Mouse (Mus musculus) c-Kit-negative CD71-positive TER-119-positive erythroid progenitor cells, embryonic 14.5 days (primary cell): Measurements from ENCODE around the gene Pcnx2.

Source experiments
- DNase-seq: peaks from one replicate; pipeline ENCODE4 v3.0.0-alpha.2; 2013; ENCODE audit warnings: low read depth, low spot score

The Pcnx2 gene

DNA sequence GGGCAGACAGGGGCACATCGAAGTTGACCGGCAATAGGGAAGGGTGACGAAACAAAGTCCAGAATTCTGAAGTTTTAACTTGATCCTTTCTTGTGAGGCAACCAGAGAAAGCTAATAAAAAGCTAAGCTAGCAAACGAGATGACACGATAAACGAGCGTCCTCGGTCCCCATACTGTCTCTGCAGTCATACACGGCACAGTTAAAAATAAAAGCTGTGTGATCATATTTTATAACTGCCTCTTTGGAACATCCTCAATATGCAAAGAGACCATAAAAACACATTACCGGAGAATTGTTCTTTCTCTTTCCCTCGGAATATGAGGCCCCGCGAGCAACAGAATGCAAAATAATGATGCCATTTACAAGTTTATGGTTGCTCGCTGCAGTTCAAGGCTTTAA is 76.1 kb downstream of the Pcnx2 start:
- no peak for DNase-seq

DNA sequence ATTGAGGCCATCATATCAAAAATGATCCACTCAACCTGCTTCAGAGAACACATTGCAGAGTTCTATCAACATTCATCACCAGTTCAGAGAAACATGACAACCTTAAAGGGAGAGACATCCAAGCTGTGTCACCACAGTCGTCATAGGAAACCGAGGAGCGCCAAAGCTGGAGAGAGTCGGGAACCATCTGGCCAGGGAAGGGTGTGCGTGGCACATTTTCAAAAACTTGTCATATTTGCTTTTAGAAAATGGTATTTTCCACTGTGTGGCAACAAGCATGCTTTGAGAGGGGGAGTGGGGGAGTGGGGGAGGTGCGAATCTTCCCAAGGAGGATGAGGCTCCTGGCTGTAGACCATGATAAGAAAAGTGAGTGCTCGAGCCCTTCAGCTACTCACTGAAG is 78.3 kb downstream of the Pcnx2 start:
- no peak for DNase-seq

DNA sequence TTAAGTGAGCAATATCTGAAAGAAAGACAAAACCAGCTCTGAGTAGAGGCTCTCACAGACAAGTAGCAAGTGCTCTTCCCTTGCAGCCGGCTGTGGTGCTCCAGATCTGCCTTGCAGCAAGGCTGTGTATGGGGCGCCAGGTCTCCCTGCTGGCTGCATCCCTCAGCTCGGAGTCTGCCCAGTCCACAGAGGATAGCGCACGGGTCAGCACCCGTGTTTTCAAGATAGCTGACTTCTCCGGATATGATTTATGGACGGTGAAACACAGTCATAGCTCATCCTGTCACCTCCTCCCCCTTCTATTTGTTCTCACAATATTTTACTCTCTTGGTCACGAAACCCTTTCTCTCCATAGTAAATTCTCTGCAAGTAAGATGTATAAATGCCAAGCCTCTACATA is 79.3 kb downstream of the Pcnx2 start:
- no peak for DNase-seq

DNA sequence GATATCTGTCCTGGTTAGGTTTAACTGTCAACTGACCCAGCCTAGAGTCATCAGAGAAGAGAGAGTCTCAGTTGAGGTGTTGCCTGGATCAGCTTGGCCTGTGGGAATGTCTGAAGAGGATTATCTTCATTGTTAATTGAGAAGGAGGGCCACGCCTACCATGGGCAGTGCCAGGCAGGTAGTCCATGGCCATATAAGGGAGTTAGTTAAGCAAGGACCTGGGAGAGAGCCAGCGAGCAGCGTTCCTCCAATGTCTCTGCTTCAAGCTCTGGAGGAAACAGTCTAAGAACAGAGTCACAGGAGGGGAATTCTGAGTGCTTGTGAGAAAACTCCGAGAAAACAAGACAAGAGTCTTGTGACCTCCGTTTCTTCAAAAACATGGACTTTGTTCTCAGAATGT is 81.4 kb downstream of the Pcnx2 start:
- no peak for DNase-seq

DNA sequence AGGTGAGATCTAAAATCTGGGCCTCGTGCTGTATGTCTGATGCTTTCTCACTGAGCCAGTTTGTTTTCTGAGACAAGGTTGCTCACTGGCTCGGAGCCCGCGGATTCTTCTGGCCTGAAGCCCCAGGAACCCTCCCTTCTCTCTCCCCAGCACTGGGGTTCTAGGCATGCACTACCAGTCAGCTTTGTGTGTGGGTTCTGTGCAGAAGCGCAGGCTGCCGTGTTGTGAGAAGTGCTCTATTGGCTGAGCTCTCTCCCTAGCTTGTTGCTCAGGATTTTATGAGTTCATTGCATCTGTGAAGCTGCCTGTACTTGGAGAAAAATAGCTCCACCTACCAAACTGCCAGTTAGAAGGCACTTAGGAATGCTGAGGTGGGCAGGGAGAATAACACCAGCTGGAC is 89.3 kb downstream of the Pcnx2 start:
- DNase-seq: no peak

DNA sequence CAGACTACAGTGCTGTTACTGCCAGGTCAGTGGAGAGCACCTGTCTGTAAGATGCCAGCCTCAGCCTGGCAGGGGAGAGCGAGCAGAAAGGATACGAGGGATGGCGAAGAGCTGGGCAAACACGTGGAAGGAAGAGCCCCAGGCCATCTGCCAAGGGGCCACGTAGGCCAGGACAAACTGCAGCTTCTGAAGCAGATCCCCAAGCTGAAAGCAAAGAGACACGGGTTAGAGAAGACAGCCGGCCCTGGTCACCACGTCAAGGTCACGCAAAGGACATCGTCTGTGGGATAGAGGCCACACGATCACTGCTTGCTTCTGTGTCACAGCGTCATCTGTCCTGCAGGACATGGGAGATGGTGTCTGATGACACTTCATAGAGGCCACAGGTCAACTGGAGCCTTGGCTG is 90.2 kb downstream of the Pcnx2 start:
- no peak for DNase-seq

DNA sequence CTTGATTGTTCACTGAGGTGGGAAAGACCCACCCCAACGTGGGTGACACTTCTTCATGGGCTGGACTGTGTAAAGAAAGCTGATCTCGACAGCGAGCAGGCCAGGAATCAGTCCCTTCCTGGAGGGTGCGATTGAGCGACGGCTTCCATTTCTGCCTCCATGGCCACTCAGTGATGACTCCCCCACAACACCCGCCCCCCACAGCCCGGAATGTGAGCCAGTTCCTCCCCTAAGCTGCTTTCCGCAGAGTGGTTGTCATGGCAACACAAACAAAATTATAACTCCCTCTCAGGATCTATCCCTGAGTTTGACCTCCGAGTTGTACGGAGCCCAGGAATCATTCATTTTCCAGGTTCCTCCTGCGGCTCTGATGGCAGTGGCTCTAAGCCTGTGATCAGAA is 91.7 kb downstream of the Pcnx2 start:
- DNase-seq: no peak

DNA sequence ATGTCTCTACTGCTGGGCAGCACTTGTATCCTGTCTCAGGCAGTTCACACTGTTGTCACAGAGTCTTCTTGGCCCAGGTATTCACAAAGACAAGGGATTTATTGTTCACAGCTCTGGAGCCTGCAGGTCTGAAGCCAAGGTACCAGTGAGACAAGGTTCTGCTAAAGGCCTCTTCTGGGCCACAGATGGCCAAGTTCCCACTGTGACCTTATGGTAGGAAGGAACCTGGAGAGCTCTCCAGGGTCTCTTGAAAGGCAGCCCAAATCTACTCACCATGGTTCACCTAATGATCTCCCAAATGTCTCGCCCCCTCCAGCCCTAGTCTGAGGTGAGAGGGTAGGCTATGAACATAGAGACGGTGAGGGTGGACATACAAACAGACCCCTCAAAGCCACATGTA is 101.1 kb downstream of the Pcnx2 start:
- DNase-seq: no peak

DNA sequence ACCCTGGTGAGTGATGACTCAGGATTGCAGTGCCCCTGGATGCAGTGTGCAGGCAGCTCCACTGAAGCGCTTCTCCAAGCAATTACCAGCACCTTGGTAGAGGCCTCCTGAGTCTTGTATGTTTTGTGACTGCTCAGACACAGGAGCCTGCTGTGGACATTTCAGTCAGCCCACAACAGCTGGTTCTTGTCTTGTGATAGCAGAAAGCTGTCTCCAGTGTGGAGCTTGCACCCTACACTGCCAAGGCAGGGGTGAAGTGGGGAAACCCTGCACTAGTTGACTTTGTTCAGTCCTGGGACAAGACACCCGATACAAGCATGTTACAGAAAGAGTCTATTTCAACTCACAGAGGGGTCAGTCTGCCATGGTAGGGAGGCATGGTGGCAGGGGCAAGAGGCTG is 102.8 kb downstream of the Pcnx2 start:
- no peak for DNase-seq

DNA sequence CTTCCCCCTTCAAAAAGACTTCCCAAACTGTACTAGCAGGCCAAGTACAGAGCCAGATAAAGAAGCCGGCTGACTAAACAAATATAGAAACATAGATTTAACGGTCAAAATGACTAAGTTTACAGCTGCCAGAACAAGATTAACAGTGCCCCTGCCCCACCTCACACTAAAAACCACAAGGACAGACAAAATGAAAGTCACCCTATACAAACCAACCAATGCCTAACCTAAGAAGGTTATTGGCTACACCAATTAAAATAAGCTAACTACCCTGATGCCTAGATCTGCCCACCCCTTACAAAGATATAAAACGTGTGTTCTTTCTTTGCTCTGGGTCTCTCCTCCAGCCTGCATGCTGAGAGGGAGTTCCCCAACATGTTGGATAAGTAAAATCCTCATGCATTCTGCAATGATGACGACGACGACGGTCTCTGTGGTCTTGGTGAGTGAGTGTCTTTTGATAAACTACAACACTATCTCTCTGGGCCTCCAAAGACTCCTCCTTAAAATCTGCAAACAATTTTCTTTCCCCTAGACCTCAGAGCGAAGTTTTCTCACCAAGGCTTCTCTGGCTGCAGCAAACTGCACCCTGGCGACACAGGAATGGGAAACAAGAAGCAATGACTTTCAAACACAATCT is 105.2 kb downstream of the Pcnx2 start:
- no peak for DNase-seq

DNA sequence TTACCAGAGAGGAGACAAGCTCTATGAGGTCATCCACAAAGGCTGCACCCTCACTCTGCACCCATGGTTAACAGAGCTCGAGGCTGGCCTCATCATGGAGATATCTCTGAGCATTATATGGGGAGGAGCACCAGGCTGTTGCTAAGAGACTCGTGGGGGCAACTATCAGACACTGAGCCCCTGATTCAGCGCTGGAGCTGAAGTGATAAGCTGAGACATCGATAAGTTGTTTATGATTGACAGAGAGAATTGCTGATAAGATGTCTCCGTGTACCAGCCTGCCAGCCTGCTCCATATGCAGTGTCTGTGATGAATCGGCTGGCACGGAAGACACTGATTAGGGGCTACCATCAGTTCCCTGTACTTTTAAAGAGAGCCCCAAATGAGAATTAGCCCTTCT is 111.2 kb downstream of the Pcnx2 start:
- DNase-seq: no peak

DNA sequence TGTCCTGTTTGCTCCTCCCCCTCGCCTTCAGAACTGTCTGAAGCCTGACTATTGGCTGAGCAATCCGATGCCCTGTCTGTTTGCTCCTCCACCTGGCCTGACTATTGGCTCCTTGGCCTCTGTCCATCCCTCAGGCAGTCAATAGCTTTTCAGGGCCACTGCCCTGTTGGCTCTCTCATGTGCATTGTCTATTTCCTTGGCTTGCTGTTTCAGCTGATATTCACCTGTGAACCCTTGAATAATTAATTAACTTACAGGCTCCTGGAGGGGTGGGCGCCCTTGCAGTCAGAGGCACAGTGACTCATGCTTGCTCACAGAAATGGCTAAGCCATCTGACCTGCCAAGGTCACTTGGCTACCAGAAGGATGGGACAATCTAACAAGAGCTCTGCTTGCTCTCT is 116.0 kb downstream of the Pcnx2 start:
- no peak for DNase-seq

DNA sequence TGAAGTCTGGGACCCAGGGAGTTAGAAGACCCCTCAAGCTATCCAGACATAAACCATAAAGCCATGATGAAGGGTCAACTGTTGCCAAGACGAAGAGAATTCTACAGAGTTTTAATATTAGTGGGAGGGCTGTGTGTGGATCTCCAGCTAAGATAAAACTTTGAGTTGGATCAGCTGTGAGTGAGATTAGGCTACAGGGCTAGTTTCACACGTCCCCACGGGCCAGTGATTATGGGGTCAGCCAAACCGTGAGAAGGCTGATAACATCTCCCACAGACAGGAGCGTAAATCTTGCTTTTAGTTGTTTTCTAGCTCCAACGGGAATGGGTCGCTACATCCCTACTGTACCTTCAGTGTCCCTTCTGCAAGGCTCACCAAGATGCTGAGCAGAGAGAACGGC is 118.5 kb downstream of the Pcnx2 start:
- no peak for DNase-seq

DNA sequence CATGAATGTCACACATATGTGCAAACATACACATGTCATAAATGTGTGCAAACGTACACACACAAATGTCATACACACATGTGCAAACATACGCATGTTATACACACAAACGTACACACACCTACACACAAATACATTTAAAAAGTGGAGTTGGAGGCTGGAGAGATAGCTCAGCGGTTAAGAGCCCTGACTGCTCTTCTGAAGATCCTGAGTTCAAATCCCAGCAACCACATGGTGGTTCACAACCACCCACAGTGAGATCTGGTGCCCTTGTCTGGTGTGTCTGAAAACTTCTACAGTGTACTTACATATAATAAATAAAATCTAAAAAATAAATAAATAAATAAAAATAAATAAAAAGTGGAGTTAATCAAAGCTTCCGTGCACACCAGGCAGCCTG is 119.2 kb downstream of the Pcnx2 start:
- DNase-seq: no peak

DNA sequence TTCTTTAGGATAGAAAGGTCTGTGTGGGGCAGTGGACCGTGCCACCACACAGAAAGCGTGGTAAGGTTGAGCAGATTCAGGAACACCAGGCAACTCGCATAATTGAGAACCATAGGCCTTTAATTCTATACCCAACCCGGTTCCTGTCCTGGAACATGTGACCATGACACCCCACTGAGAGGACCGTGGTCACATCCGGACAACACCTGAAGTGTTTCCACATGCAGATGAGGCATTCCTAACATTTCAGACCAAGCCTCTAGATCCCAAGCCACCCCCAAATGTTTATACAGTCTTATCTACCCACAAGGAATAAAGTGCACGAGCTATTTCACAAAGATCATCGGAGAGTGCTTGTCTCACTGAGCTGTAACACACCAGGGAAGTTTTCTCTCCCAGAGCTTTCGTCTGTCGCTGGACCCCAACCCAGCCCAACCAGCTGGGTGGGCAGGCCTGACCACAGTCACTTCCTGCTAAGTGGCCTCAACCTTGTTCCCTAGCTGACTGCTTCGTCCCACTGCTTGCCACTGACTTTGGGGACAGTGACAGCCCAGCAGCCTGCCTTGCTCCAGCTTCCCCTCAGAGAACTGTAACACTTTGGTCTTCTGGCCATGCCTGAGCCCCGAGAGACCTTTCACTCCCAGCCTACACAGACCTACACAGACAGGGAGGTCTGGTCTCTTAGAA is 120.5 kb downstream of the Pcnx2 start:
- no peak for DNase-seq

DNA sequence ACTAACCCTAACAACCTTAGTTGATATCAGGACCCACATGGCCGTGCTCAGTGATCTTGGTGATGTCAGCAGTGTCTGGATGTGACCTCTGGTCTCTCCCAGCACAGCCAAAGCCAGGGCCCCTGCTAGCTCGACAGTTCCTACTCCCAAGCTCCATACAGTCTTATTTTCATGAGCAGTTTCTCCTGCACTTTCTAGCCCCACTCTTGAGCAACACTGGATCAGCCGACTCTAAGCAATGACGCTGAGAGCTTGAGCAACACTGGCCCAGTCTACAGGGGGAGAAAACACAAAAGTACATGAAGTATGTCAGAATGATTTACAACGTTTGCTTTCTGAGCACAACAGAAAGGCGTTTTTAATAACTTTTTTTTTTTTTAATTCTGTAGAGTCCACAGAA is 121.3 kb downstream of the Pcnx2 start:
- no peak for DNase-seq

DNA sequence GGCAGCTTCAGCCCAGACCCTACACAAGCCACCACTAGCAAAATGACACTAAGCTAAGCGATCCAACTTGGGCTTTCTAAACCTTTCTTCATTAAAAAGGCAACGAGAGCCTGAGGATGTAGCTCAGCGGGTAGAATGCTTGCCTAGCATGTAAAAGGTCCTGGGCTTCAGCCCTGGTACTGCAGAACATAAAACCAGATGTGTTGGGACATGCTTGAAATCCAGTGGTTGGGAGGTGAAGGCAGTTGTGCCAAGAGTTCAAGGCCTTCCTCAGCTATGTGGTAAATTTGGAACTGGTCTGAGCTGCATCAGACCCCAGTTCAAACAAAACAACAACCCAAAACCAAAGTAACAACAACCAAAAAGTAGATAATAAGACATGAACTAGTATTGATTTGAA is 121.8 kb downstream of the Pcnx2 start:
- no peak for DNase-seq

DNA sequence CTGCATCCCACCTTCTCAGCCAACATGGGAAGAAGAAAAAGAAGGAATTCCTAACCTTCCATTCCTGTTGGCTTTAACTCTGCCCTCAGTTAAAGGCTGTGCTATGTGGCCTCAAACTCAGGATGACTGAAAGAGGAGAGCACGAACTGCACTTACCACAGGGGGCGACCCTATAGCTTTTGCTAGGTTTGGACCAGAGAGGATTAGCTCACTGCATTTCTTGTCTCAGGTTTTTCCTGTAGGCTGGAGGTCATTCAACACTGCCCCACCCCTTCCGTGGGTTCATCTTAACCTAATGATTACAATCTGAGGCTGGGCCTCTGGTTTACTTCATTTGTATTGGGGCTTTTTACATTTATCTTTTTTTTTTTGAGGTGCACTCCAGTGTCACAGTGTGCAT is 123.1 kb downstream of the Pcnx2 start:
- DNase-seq: no peak

DNA sequence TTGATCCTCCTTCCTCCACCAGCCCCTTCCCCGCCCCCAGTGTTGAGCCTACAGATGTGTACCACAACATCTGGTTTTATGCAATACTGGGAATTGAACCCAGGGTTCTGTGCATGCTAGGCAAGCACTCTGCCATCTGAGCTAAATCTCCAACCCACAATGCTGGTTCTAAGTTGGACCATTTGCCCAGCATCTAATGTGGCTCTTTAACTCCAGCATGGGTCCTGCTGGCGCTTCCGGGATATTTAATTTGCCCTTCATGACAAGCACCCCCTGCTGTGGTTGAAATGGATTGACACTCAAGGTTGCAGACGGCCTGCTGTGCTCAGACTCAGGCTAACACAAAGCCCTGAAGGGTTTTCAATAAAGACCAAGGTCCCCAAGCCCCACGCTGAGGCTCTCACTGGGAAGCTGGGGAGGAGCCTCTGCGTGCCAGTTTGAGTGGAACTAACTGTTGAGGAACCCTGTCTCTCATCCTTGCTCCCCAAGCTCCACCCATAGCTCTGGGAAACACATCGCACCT is 124.8 kb downstream of the Pcnx2 start:
- DNase-seq: no peak

DNA sequence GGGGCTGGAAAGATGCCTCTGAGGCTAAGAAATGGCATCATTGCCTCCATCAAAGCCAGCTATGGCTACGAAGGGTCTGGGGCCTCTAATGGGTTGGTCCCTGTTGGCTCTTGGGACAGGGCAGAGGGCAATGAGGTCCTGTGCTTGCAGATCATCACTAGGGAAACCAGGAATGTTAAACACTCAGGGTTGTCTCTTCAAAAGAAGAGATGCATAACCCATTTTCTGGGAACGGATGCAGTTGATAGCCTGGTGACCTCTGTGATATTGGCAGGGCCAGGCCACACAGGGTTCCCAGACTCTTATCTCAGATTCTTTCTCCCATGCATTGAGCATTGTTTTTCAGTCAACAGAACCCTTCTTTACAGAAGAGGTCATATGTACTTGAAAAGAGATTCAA is 125.8 kb downstream of the Pcnx2 start:
- no peak for DNase-seq

DNA sequence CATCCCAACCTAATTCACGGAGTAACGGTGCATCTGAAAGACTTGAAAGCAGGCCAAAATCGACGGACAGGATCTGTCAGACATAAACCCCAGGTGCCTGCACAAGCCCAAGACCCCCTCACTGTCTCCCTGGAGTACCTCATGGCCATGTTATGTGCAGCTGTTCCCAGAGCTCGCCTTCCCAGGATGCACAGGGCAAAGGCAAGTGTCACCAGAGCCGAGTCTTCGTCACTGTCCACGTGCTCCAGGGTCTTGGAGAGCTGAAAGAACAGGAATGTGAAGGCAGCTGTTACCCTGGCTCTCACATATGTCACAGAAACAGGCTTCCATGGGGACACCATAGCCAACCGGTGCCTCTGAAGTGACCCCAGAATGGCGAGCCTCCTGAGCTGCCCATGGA is 130.0 kb downstream of the Pcnx2 start:
- DNase-seq: no peak

DNA sequence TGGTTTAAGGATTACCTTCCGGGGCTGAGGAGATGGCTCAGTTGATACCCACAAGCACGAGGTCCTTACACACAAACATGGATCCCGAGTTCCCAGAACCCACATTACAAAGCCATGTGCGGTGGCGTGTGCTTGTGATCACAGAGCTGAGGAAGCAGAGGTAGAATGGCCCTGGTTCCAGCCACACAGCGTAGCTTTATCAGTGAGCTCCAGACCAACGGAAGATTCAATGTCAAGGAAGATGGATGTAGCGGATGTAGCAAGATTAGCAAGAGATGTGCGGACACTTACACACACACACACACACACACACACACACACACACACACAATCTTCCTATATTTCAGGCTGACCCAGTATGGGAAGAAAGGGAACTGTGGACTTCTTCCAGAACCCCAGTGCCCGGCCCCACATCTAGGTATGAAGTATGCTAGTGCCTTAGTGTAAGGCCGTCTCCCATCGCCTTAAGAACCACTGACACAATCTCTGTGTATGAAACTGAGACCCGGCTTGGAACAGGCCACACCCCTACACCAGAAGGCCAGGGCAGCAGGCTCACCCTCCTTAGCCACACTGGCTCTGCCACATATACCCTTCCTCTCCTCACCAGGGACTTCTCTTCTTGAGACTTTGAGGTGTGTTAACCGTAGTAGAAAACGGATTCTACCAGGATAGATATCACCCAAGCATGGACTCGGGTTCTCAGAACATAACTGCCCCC is 134.9 kb downstream of the Pcnx2 start:
- DNase-seq: no peak

DNA sequence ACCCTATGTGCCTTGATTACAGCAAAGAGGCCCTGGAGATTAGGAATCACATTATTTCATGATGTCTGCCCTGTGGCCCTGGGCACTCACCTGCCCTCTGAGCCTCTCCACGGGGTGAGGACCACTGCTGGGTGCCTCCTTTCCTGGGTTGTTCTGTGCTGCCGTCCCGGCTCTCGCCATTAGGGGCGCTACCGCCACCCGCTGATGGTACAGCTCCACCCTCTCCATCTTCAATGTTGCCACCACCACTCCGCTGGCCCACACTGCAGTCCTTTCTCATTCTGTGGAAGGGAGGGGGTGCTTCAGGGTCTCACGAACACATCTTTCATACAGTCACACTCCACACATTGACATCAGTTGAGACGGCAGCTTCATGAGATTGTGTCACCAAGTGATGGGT is 139.1 kb downstream of the Pcnx2 start:
- no peak for DNase-seq
